Mouse (Mus musculus) forebrain, embryonic 16.5 days (tissue): ENCODE results near the gene Gfer. TPM values are rescaled to one million over a fixed set of nuclear protein-coding genes. Genes with fewer than 3 reads are reported as not detected.

Source experiments
- ATAC-seq: fragments of 200-750 bp; cut with Nextera tagmentation; 2 replicates; pipeline ENCODE4 v1.8.0; 2017; ENCODE audit warnings: mild to moderate bottlenecking, moderate library complexity
- H3K27ac ChIP-seq: fragments of 300-500 bp; sonication (generic); 2 replicates; pipeline ENCODE4 v1.5.1; 2014; ENCODE audit warnings: low read length, control low read depth
- H3K27me3 ChIP-seq: fragments of 300-500 bp; sonication (generic); replicated peaks from 2 replicates; pipeline ENCODE4 v1.6.1; 2014; ENCODE audit warnings: low read length; ENCODE audit not compliant: control insufficient read depth, insufficient read depth
- H3K36me3 ChIP-seq: fragments of 300-500 bp; sonication (generic); 2 replicates; pipeline ENCODE4 v1.6.1; 2014; ENCODE audit not compliant: control insufficient read depth, insufficient read depth
- H3K4me1 ChIP-seq: fragments of 300-500 bp; sonication (generic); replicated peaks from 2 replicates; pipeline ENCODE4 v1.6.1; 2014; ENCODE audit warnings: low read length; ENCODE audit not compliant: control insufficient read depth, insufficient read depth
- H3K4me2 ChIP-seq: fragments of 300-500 bp; sonication (generic); 2 replicates; pipeline ENCODE4 v1.6.1; 2014; ENCODE audit warnings: mild to moderate bottlenecking, low read length, control low read depth
- H3K4me3 ChIP-seq: fragments of 300-500 bp; sonication (generic); replicated peaks from 2 replicates; pipeline ENCODE4 v1.5.1; 2014; ENCODE audit warnings: mild to moderate bottlenecking, low read length, control low read depth
- H3K9ac ChIP-seq: fragments of 300-500 bp; sonication (generic); replicated peaks from 2 replicates; pipeline ENCODE4 v1.6.1; 2014; ENCODE audit warnings: low read depth, low read length, control low read depth
- H3K9me3 ChIP-seq: fragments of 300-500 bp; sonication (generic); 2 replicates; pipeline ENCODE4 v1.6.1; 2016; ENCODE audit warnings: low read length; ENCODE audit not compliant: control insufficient read depth
- WGBS: fragments of 180-500 bp; shearing (Covaris S2); extraction: QIAGEN DNeasy Blood & Tissue Kit; methylation state at CpG from one replicate; pipeline ENCODE4 v1.1.7; 2014; 5-methylcytosine and 5-hydroxymethylcytosine counted together
- polyA plus RNA-seq: library from polyadenylated mRNA; unstranded; fragments of >200 nt; fragmentation: Nextera tagmentation; extraction: Ambion mirVana; gene quantifications from 2 replicates; pipeline ENCODE4 v1.2.1, GENCODE M21; 2015

Gene Gfer
- polyA plus RNA-seq, 1 experiment from 2014 or later: 35.4 TPM

GRCm38 (mm10) chr17:24647493-24647892 is 48.5 kb downstream of the Gfer start:
- H3K9ac ChIP-seq: no peak overlapping the region
- no peak overlapping the region for H3K4me3 ChIP-seq
- no peak overlapping the region for H3K4me2 ChIP-seq
- peaks cover 13% of the 10 kb centered on the region for H3K4me1 ChIP-seq
- no peak for ATAC-seq
- H3K27ac ChIP-seq: no peak overlapping the region
- H3K9me3 ChIP-seq: no peaks in the 10 kb centered on the region
- WGBS: 83% methylated on average over 11 of the region's 11 CpGs
- no peaks in the 10 kb centered on the region for H3K27me3 ChIP-seq
- no peaks in the 10 kb centered on the region for H3K36me3 ChIP-seq

GRCm38 (mm10) chr17:24646381-24646780 is 49.6 kb downstream of the Gfer start:
- 86% methylated on average over 4 of the region's 4 CpGs for WGBS
- no peak for ATAC-seq

DNA sequence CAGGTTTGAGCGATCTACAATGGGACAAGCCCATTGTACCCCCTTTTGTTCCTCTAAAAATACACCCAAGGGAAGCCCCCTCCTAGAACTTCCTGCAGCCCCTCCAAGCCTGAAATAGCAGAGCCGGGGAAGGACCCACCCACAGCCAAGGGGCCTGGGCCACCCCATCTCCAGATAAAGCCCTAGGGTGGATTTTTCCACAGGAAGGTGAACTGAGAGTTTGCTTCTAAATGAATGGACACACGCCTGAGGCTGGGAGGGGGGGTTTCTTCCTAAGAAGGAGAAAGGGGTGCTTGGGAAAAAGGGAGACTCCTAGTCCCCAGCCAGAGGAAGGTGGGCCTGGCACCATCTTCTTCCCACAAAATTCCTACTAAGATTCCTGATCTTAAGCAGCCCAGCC is 50.0 kb downstream of the Gfer start:
- Histone ChIP-seq H3K4me1 (peaks cover 13% of the 10 kb centered on the region), H3K9me3 (no peaks in the 10 kb centered on the region), H3K9ac (no peak overlapping the region), H3K4me2 (no peak overlapping the region), H3K4me3 (no peak overlapping the region), H3K27me3 (no peaks in the 10 kb centered on the region), H3K36me3 (no peaks in the 10 kb centered on the region), H3K27ac (no peak overlapping the region)
- ATAC-seq: no peak
- 77% methylated on average over 3 of the region's 3 CpGs for WGBS

More at GRCm38 (mm10) chr17:24646381-24646780, 49.6 kb downstream of the Gfer start:
- H3K4me1 ChIP-seq: peaks cover 13% of the 10 kb centered on the region
- no peak overlapping the region for H3K27ac ChIP-seq
- H3K9ac ChIP-seq: no peak overlapping the region
- no peak overlapping the region for H3K4me3 ChIP-seq
- no peaks in the 10 kb centered on the region for H3K9me3 ChIP-seq
- no peaks in the 10 kb centered on the region for H3K36me3 ChIP-seq
- H3K27me3 ChIP-seq: no peaks in the 10 kb centered on the region
- H3K4me2 ChIP-seq: no peak overlapping the region

DNA sequence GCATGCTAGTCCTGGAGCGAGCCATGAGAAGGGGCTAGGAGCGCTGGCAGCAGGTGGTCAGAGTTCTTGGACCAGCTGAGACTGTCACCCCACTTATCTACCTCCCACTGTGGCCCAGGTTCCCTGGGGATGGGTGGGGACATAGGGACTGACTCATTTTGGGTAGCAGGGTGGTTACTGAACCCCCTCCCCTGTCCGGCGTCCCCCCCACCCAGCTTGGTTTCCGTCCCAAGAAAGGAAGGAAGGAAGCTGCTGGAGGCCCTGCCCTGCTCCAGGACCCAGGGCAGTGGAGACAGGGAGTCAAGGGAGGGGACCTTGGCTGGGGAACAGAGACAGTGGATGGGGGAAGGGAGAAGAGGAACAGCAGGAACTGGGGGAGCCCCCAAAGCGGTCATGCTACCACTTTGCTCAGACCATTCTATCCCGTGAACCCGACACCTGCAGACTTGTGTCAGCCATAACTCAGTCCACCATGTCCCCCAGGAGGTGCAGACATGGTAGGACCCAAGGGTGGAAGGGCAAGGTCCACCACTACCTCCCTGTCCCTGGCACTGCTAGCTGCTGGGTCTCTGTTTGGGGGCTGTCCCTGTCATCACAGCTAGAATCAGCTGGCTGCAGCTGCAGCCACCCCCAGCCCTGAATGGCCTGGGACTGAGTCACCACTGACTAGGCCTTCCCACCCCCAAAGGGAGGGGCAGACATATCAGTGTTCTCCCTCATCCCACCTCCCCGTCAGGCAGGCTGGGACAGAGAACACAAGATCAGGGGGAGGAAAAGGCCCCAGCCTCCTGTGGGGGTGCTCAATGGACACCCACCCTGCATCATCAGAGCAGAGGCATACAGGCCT is 50.9 kb downstream of the Gfer start:
- 0 out of 2 replicates have a peak overlapping the region, but pooled peaks have one; percentile 4 for H3K27ac ChIP-seq
- peaks cover 8% of the 10 kb centered on the region for H3K4me1 ChIP-seq
- no peak overlapping the region for H3K9ac ChIP-seq
- ATAC-seq: no peak
- no peak overlapping the region for H3K4me2 ChIP-seq
- H3K4me3 ChIP-seq: no peak overlapping the region
- no peaks in the 10 kb centered on the region for H3K27me3 ChIP-seq
- H3K36me3 ChIP-seq: no peaks in the 10 kb centered on the region
- WGBS: 90% methylated on average over 9 of the region's 9 CpGs
- H3K9me3 ChIP-seq: no peaks in the 10 kb centered on the region

DNA sequence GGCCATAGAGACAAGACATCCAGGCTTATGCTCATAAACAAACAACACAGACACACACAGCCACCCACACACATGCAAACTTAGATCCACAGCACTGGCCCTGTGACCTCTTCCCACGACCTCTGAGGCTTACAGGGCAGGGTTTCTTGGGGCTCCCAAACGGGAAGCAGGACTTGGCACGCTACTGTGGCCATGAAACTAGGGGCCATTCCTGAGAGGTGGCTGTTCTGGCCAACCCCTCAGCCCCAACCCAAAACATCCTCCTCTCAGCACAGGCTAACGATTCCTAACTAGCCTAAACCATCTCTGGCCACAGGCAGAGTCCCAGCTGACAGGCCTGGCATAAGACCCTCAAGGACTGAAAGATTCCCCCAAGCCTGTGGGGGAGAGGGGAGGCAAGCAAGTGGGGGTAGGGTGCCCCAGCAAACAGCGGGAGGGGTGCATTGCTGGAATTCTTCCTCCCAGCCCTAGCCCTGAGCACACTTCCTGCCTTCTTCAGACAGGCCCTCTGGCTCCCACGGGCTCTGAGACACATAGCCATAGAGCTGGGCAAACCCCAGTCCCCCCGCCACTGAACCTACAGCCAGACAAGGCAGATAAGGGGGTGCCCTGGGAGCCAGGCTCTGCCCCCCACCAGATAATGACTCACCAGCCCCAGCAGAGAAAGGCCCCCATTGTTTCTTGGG is 51.8 kb downstream of the Gfer start:
- H3K27me3 ChIP-seq: no peaks in the 10 kb centered on the region
- H3K9me3 ChIP-seq: no peaks in the 10 kb centered on the region
- no peaks in the 10 kb centered on the region for H3K4me1 ChIP-seq
- ATAC-seq: no peak
- H3K4me3 ChIP-seq: no peak overlapping the region
- no peak overlapping the region for H3K4me2 ChIP-seq
- no peak overlapping the region for H3K9ac ChIP-seq
- 56% methylated on average over 7 of the region's 7 CpGs for WGBS
- 0 out of 2 replicates have a peak overlapping the region, but pooled peaks have one; percentile 28 for H3K27ac ChIP-seq
- no peaks in the 10 kb centered on the region for H3K36me3 ChIP-seq

Other genes with a start within 250 kb of the Gfer start
- 37.9 and 54.0 TPM in 2 replicates for gene E4f1, start 225.8 kb downstream of the Gfer start, polyA plus RNA-seq
- 50.5 and 54.0 TPM in 2 replicates for gene Pgp, start 225.8 kb downstream of the Gfer start, polyA plus RNA-seq
- gene Bricd5, start 222.3 kb downstream of the Gfer start, polyA plus RNA-seq: 0.39 and 0.92 TPM in 2 replicates
- gene Mlst8, start 217.1 kb downstream of the Gfer start, polyA plus RNA-seq: 38.9 and 42.4 TPM in 2 replicates
- gene Caskin1, start 207.6 kb downstream of the Gfer start, polyA plus RNA-seq: 18.8 and 30.4 TPM in 2 replicates
- 108 and 121 TPM in 2 replicates for gene Traf7, start 168.2 kb downstream of the Gfer start, polyA plus RNA-seq
- gene Rab26, start 161.9 kb downstream of the Gfer start, polyA plus RNA-seq: 6.8 and 10.9 TPM in 2 replicates
- 18.3 and 27.6 TPM in 2 replicates for gene Pkd1, start 146.3 kb downstream of the Gfer start, polyA plus RNA-seq
- gene Tsc2, start 63.5 kb downstream of the Gfer start, polyA plus RNA-seq: 80.4 and 86.8 TPM in 2 replicates
- 13.4 and 14.4 TPM in 2 replicates for gene Nthl1, start 63.5 kb downstream of the Gfer start, polyA plus RNA-seq
- gene Slc9a3r2, start 45.8 kb downstream of the Gfer start, polyA plus RNA-seq: 28.1 and 31.2 TPM in 2 replicates
- not detected in 2 replicates for gene Npw, start 37.7 kb downstream of the Gfer start, polyA plus RNA-seq
- gene Zfp598, start 26.5 kb downstream of the Gfer start, polyA plus RNA-seq: 17.9 and 22.0 TPM in 2 replicates
- gene Syngr3, start 6.2 kb downstream of the Gfer start, polyA plus RNA-seq: 143 and 193 TPM in 2 replicates
- gene Noxo1, start 78 bp upstream of the Gfer start, polyA plus RNA-seq: 2.0 and 2.7 TPM in 2 replicates
- gene Tbl3, start 11.5 kb upstream of the Gfer start, polyA plus RNA-seq: 83.7 and 85.5 TPM in 2 replicates
- not detected in 2 replicates for gene Rnf151, start 21.9 kb upstream of the Gfer start, polyA plus RNA-seq
- 787 and 797 TPM in 2 replicates for gene Rps2, start 22.0 kb upstream of the Gfer start, polyA plus RNA-seq
- gene Ndufb10, start 28.3 kb upstream of the Gfer start, polyA plus RNA-seq: 220 and 233 TPM in 2 replicates
- gene Rpl3l, start 31.7 kb upstream of the Gfer start, polyA plus RNA-seq: not detected in 2 replicates
- 20.0 and 21.1 TPM in 2 replicates for gene Msrb1, start 40.5 kb upstream of the Gfer start, polyA plus RNA-seq
- 0.32 TPM in 1 of 2 replicates, not detected in the other for gene Hs3st6, start 56.8 kb upstream of the Gfer start, polyA plus RNA-seq
- not detected in 2 replicates for gene Meiob, start 108.1 kb upstream of the Gfer start, polyA plus RNA-seq
- gene Hagh, start 144.0 kb upstream of the Gfer start, polyA plus RNA-seq: 40.2 and 50.1 TPM in 2 replicates
- 14.4 and 17.8 TPM in 2 replicates for gene Fahd1, start 154.2 kb upstream of the Gfer start, polyA plus RNA-seq
- 0.19 TPM in 1 of 2 replicates, not detected in the other for gene Igfals, start 169.8 kb upstream of the Gfer start, polyA plus RNA-seq
- gene Nubp2, start 190.2 kb upstream of the Gfer start, polyA plus RNA-seq: 66.8 and 71.1 TPM in 2 replicates
- 82.1 and 86.8 TPM in 2 replicates for gene Spsb3, start 190.5 kb upstream of the Gfer start, polyA plus RNA-seq
- gene Eme2, start 198.9 kb upstream of the Gfer start, polyA plus RNA-seq: 32.4 and 35.7 TPM in 2 replicates
- 72.3 and 79.8 TPM in 2 replicates for gene Mrps34, start 199.0 kb upstream of the Gfer start, polyA plus RNA-seq
- gene Nme3, start 200.3 kb upstream of the Gfer start, polyA plus RNA-seq: 63.4 and 76.1 TPM in 2 replicates
- 100 and 114 TPM in 2 replicates for gene Mapk8ip3, start 240.8 kb upstream of the Gfer start, polyA plus RNA-seq